Mouse (Mus musculus) liver, embryonic 13.5 days (tissue): Measurements from ENCODE around the gene Plxdc2. TPM values are rescaled to one million over a fixed set of nuclear protein-coding genes. Genes with fewer than 3 reads are reported as not detected.

Experiments
- ATAC-seq: fragments of 200-750 bp; cut with Nextera tagmentation; 2 replicates; pipeline ENCODE4 v1.8.0; 2017; ENCODE audit warnings: low read depth, mild to moderate bottlenecking, moderate number of reproducible peaks, moderate library complexity
- DNase-seq: peaks from one replicate; pipeline ENCODE4 v3.0.0; 2022
- H3K27ac ChIP-seq: fragments of 300-500 bp; sonication (generic); 2 replicates; pipeline ENCODE4 v1.5.1; 2015; ENCODE audit warnings: moderate library complexity, mild to moderate bottlenecking, inconsistent platforms
- H3K27me3 ChIP-seq: fragments of 300-500 bp; sonication (generic); 2 replicates; pipeline ENCODE4 v1.6.1; 2015; ENCODE audit warnings: mild to moderate bottlenecking, inconsistent platforms
- H3K36me3 ChIP-seq: fragments of 300-500 bp; sonication (generic); 2 replicates; pipeline ENCODE4 v1.6.1; 2015; ENCODE audit warnings: mild to moderate bottlenecking, inconsistent platforms
- H3K4me1 ChIP-seq: fragments of 300-500 bp; sonication (generic); replicated peaks from 2 replicates; pipeline ENCODE4 v1.6.1; 2015; ENCODE audit warnings: inconsistent platforms
- H3K4me2 ChIP-seq: fragments of 300-500 bp; sonication (generic); 2 replicates; pipeline ENCODE4 v1.6.1; 2015; ENCODE audit warnings: inconsistent platforms, mild to moderate bottlenecking, moderate library complexity
- H3K4me3 ChIP-seq: fragments of 300-500 bp; sonication (generic); replicated peaks from 2 replicates; pipeline ENCODE4 v1.5.1; 2015; ENCODE audit warnings: mild to moderate bottlenecking, inconsistent platforms
- H3K9ac ChIP-seq: fragments of 300-500 bp; sonication (generic); 2 replicates; pipeline ENCODE4 v1.6.1; 2015; ENCODE audit warnings: mild to moderate bottlenecking, inconsistent platforms
- H3K9me3 ChIP-seq: fragments of 300-500 bp; sonication (generic); replicated peaks from 2 replicates; pipeline ENCODE4 v1.6.1; 2016; ENCODE audit warnings: inconsistent platforms
- WGBS: fragments of 180-500 bp; shearing (Covaris S2); methylation state at CpG from one replicate; pipeline ENCODE4 v1.1.7; 2015; ENCODE audit not compliant: insufficient replicate concordance; 5-methylcytosine and 5-hydroxymethylcytosine counted together
- polyA plus RNA-seq: library from polyadenylated mRNA; unstranded; fragments of >200 nt; fragmentation: Nextera tagmentation; extraction: Ambion mirVana; gene quantifications from 2 replicates; pipeline ENCODE4 v1.2.1, GENCODE M21; 2015

Plxdc2 gene
- polyA plus RNA-seq, 1 experiment from 2014 or later = 1.6 TPM

GRCm38 (mm10) chr2:16684529-16684928 is 328.4 kb downstream of the Plxdc2 start:
- Histone ChIP-seq H3K4me1 (no peaks in the 10 kb centered on the region), H3K4me3 (no peak overlapping the region), H3K27ac (no peak overlapping the region), H3K27me3 (no peaks in the 10 kb centered on the region), H3K36me3 (no peaks in the 10 kb centered on the region), H3K4me2 (no peak overlapping the region), H3K9ac (no peak overlapping the region), H3K9me3 (no peaks in the 10 kb centered on the region)
- DNase-seq = no peak
- ATAC-seq = no peak
- WGBS = 63% methylated on average over 1 of the region's 1 CpGs

DNA sequence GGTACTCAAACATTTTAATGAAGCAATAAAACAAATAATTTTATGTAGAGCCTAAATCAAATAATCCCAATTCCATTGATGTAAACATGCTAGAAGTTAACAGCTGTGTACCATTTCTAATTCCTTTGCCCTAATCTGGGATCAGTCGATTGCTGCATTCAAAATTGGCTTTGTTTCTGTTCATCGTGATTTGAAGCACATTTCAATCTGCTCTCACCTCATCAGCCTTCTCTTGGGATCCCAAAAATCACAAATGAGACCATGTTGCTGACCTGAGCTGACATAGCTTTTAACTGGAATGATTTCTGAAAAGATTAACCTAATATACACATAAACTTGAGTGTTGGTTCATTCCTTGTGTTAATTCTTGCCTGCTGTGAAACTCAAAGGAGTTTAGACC is 340.3 kb downstream of the Plxdc2 start:
- H3K36me3 ChIP-seq = no peaks in the 10 kb centered on the region
- no peak overlapping the region for H3K27ac ChIP-seq
- H3K4me2 ChIP-seq = no peak overlapping the region
- WGBS = 61% methylated on average over 2 of the region's 2 CpGs
- H3K4me1 ChIP-seq = no peaks in the 10 kb centered on the region
- DNase-seq = no peak
- no peaks in the 10 kb centered on the region for H3K27me3 ChIP-seq
- no peak overlapping the region for H3K9ac ChIP-seq
- H3K9me3 ChIP-seq = no peaks in the 10 kb centered on the region
- no peak for ATAC-seq
- H3K4me3 ChIP-seq = no peak overlapping the region

DNA sequence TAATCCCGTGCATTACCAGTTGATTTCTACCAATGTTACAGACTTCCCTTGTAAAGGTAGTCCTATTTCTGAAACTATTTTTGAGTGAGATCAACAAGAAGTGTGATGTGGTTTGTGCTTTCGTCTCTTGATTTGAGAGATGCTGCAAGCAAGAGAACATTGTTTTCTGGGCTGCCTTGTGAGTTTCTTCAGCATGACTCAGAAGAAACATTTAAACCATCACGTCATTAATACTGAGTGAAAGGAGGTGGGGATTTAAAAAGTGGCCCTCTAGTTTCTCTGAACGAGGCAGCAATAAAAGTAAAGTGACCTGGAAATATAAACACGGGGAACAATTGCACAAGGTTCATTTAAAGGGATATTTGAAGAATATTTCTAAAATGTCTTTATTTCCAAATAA is 341.1 kb downstream of the Plxdc2 start:
- no peak for DNase-seq
- H3K4me1 ChIP-seq = no peaks in the 10 kb centered on the region
- H3K4me3 ChIP-seq = no peak overlapping the region
- no peaks in the 10 kb centered on the region for H3K36me3 ChIP-seq
- H3K27me3 ChIP-seq = no peaks in the 10 kb centered on the region
- no peak overlapping the region for H3K9ac ChIP-seq
- no peak overlapping the region for H3K27ac ChIP-seq
- WGBS = 57% methylated on average over 5 of the region's 5 CpGs
- no peak for ATAC-seq
- no peak overlapping the region for H3K4me2 ChIP-seq
- H3K9me3 ChIP-seq = no peaks in the 10 kb centered on the region

GRCm38 (mm10) chr2:16706227-16706626 is 350.1 kb downstream of the Plxdc2 start:
- no peak for ATAC-seq
- Histone ChIP-seq H3K9ac (no peak overlapping the region), H3K4me3 (no peak overlapping the region), H3K36me3 (no peaks in the 10 kb centered on the region), H3K9me3 (no peaks in the 10 kb centered on the region), H3K4me2 (no peak overlapping the region), H3K27ac (no peak overlapping the region), H3K4me1 (no peaks in the 10 kb centered on the region), H3K27me3 (no peaks in the 10 kb centered on the region)
- 66% methylated on average over 2 of the region's 2 CpGs for WGBS
- DNase-seq = no peak

DNA sequence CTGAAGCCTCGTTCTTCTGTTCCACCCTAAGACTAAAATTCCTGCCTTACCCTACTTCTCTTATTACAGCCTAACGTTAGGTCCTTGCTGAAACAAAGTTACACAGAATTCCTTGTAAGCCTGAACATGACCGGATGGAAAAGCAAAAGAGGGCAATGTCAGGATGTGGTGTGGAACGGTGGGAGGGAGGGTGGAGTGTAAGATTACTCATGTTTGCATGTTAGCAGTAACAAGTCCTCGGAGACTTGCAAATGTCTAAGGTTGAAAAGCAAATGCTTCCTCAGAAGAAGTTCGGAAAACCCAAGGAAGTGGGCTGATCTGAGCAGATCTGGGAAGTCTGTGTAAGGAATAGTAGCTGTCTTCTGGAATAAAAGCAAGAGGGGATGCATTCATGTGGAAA is 353.8 kb downstream of the Plxdc2 start:
- Histone ChIP-seq H3K4me3 (no peak overlapping the region), H3K9me3 (no peaks in the 10 kb centered on the region), H3K36me3 (no peaks in the 10 kb centered on the region), H3K4me2 (no peak overlapping the region), H3K27me3 (no peaks in the 10 kb centered on the region), H3K9ac (no peak overlapping the region), H3K4me1 (no peaks in the 10 kb centered on the region), H3K27ac (no peak overlapping the region)
- ATAC-seq = no peak
- WGBS = 56% methylated on average over 6 of the region's 6 CpGs
- no peak for DNase-seq

DNA sequence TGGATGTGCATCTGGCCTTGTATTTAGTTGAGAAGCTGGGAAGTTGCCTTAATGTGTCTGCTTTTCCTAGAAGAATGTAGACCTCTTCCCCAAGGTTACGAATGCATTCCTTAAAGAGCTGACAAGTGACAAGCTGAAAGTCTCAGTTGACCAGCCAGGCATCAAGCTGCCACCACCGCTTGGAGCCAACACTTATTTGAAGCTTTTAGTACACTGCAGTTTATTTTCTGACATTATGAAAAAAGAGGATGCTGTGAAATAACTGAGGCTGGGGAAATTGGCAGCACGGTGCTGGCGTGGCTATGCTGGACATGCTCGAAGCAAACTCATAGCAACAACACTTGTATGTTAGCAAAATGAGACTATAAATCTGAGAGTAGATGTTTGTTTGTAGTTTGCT is 374.9 kb downstream of the Plxdc2 start:
- H3K9ac ChIP-seq = no peak overlapping the region
- no peak overlapping the region for H3K27ac ChIP-seq
- no peaks in the 10 kb centered on the region for H3K27me3 ChIP-seq
- no peak overlapping the region for H3K4me2 ChIP-seq
- no peak for DNase-seq
- 65% methylated on average over 5 of the region's 5 CpGs for WGBS
- H3K4me1 ChIP-seq = no peaks in the 10 kb centered on the region
- no peak overlapping the region for H3K4me3 ChIP-seq
- ATAC-seq = no peak
- H3K36me3 ChIP-seq = no peaks in the 10 kb centered on the region
- no peaks in the 10 kb centered on the region for H3K9me3 ChIP-seq

DNA sequence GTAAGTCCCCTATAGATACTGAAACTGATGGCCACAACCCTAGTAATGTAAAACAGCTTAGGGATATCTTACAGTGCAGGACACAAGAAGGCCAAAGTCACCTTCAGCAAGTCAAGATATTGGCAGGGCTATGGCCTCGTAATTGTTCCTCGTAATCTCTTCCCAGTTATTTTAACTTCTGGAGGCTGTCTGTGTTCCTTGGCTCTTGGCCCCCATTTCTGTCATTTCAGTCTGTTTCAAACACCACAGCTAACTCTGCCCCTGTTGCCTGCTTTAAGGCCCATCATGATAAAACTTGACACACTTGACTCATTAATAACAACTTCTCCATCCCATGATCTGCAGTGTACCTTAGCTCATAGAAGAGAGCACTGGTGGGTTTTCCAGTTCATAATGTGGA is 378.3 kb downstream of the Plxdc2 start:
- no peaks in the 10 kb centered on the region for H3K36me3 ChIP-seq
- H3K27me3 ChIP-seq = no peaks in the 10 kb centered on the region
- WGBS = 83% methylated on average over 2 of the region's 2 CpGs
- no peaks in the 10 kb centered on the region for H3K9me3 ChIP-seq
- ATAC-seq (no peak), DNase-seq (no peak)
- no peaks in the 10 kb centered on the region for H3K4me1 ChIP-seq
- H3K4me3 ChIP-seq = no peak overlapping the region
- H3K27ac ChIP-seq = no peak overlapping the region
- H3K9ac ChIP-seq = no peak overlapping the region
- no peak overlapping the region for H3K4me2 ChIP-seq

DNA sequence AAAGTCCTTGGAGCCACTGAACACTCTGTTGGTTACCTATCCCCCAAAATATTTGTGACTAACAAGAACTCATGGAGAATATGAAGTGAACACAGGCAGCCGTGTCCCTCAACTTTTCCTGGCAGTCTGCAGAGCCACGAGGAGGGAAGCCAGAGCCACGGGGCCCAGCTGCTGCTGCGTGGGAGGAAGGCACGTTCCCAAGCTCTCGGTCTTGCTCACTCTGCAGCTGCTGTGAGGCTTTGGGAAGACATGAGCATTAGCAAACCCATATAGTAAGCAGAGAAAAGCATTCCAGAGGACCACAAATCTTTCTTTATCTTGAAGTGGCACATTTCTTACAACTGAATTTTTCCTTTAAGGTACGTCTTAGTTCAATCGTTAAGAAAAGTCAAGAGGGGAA is 382.1 kb downstream of the Plxdc2 start:
- H3K4me1 ChIP-seq = no peaks in the 10 kb centered on the region
- WGBS = 16% methylated on average over 8 of the region's 8 CpGs
- ATAC-seq (no peak), DNase-seq (no peak)
- H3K4me3 ChIP-seq = no peak overlapping the region
- no peaks in the 10 kb centered on the region for H3K36me3 ChIP-seq
- no peaks in the 10 kb centered on the region for H3K27me3 ChIP-seq
- no peak overlapping the region for H3K27ac ChIP-seq
- no peaks in the 10 kb centered on the region for H3K9me3 ChIP-seq
- no peak overlapping the region for H3K9ac ChIP-seq
- no peak overlapping the region for H3K4me2 ChIP-seq

- WGBS = 67% methylated on average over 3 of the region's 3 CpGs
- H3K36me3 ChIP-seq = no peaks in the 10 kb centered on the region
Observed at GRCm38 (mm10) chr2:16741813-16742212, 385.7 kb downstream of the Plxdc2 start.

GRCm38 (mm10) chr2:16743568-16743967 is 387.5 kb downstream of the Plxdc2 start:
- Histone ChIP-seq H3K4me3 (no peak overlapping the region), H3K36me3 (no peaks in the 10 kb centered on the region), H3K4me1 (no peaks in the 10 kb centered on the region), H3K4me2 (no peak overlapping the region), H3K27ac (no peak overlapping the region), H3K27me3 (no peaks in the 10 kb centered on the region), H3K9ac (no peak overlapping the region), H3K9me3 (no peaks in the 10 kb centered on the region)
- 44% methylated on average over 3 of the region's 3 CpGs for WGBS
- no peak for ATAC-seq
- no peak for DNase-seq

More at GRCm38 (mm10) chr2:16741813-16742212, 385.7 kb downstream of the Plxdc2 start:
- Histone ChIP-seq H3K4me3 (no peak overlapping the region), H3K27ac (no peak overlapping the region), H3K4me1 (no peaks in the 10 kb centered on the region), H3K9me3 (no peaks in the 10 kb centered on the region), H3K4me2 (no peak overlapping the region), H3K9ac (no peak overlapping the region), H3K27me3 (no peaks in the 10 kb centered on the region)
- ATAC-seq (no peak), DNase-seq (no peak)

- DNase-seq (no peak), ATAC-seq (no peak)
- no peaks in the 10 kb centered on the region for H3K36me3 ChIP-seq
- WGBS = 57% methylated on average over 4 of the region's 4 CpGs
- H3K9ac ChIP-seq = no peak overlapping the region
- H3K27me3 ChIP-seq = no peaks in the 10 kb centered on the region
- H3K4me2 ChIP-seq = no peak overlapping the region
- no peak overlapping the region for H3K27ac ChIP-seq
- H3K4me3 ChIP-seq = no peak overlapping the region
- H3K4me1 ChIP-seq = no peaks in the 10 kb centered on the region
- no peaks in the 10 kb centered on the region for H3K9me3 ChIP-seq
Observed at GRCm38 (mm10) chr2:16749302-16749909, 393.3 kb downstream of the Plxdc2 start.

- ATAC-seq (no peak), DNase-seq (no peak)
- Histone ChIP-seq H3K4me3 (no peak overlapping the region), H3K9ac (no peak overlapping the region), H3K4me2 (no peak overlapping the region), H3K4me1 (no peaks in the 10 kb centered on the region), H3K27me3 (no peaks in the 10 kb centered on the region), H3K9me3 (no peaks in the 10 kb centered on the region), H3K36me3 (no peaks in the 10 kb centered on the region), H3K27ac (no peak overlapping the region)
- 62% methylated on average over 2 of the region's 2 CpGs for WGBS
Observed at GRCm38 (mm10) chr2:16757158-16757557, 401.1 kb downstream of the Plxdc2 start.
